Mouse (Mus musculus) ES-E14 (cell line): ENCODE measurements around the gene Mthfd2l. TPM values are rescaled to one million over a fixed set of nuclear protein-coding genes. Genes with fewer than 3 reads are reported as not detected.

Experiments used
- DNase-seq: peaks from one replicate; pipeline ENCODE4 v3.0.0-alpha.2; 2013; ENCODE audit warnings: low read depth, low spot score
- H3K27ac ChIP-seq: 2 replicates; pipeline ENCODE4 v1.5.1; 2012; ENCODE audit warnings: low read depth, mild to moderate bottlenecking, low read length, moderate library complexity, mixed read lengths; ENCODE audit not compliant: poor library complexity, insufficient read depth, severe bottlenecking
- H3K36me3 ChIP-seq: 2 replicates; pipeline ENCODE4 v1.6.1; 2012; ENCODE audit warnings: mild to moderate bottlenecking, low read length, moderate library complexity, mixed read lengths; ENCODE audit not compliant: control insufficient read depth, poor library complexity, insufficient read depth, severe bottlenecking
- H3K4me1 ChIP-seq, 2 experiments: fragments of 150-350 bp in 1 of 2; sonication (generic) in 1 of 2; 2 replicates each; pipeline ENCODE4 v1.6.1; 2012; ENCODE audit warnings: low read length in 2 of 2, mild to moderate bottlenecking in 1 of 2, mixed read lengths in 1 of 2; ENCODE audit not compliant: control insufficient read depth in 2 of 2, insufficient read depth in 2 of 2, poor library complexity in 1 of 2
- H3K4me3 ChIP-seq, 2 experiments: fragments of 150-350 bp in 1 of 2; sonication (generic) in 1 of 2; 2 replicates each; pipeline ENCODE4 v1.5.1; 2012; ENCODE audit warnings: low read length in 2 of 2, low read depth in 1 of 2, mild to moderate bottlenecking in 1 of 2, mixed read lengths in 1 of 2; ENCODE audit not compliant: insufficient read depth in 1 of 2, poor library complexity in 1 of 2, severe bottlenecking in 1 of 2
- H3K9ac ChIP-seq: 2 replicates; pipeline ENCODE4 v1.6.1; 2012; ENCODE audit warnings: low read depth, mild to moderate bottlenecking, low read length, mixed read lengths; ENCODE audit not compliant: poor library complexity, insufficient read depth, severe bottlenecking
- H3K9me3 ChIP-seq: fragments of 150-350 bp; sonication (generic); 2 replicates; pipeline ENCODE4 v1.6.1; 2012; ENCODE audit warnings: low read depth, mild to moderate bottlenecking, low read length; ENCODE audit not compliant: control insufficient read depth, insufficient read depth
- CHD2 ChIP-seq: IDR thresholded peaks from 2 replicates; pipeline ENCODE4 v1.6.1; 2014; ENCODE audit warnings: mild to moderate bottlenecking, low read depth, low read length, inconsistent platforms
- HCFC1 ChIP-seq: IDR thresholded peaks from 2 replicates; pipeline ENCODE4 v1.6.1; 2012; ENCODE audit warnings: low read length, inconsistent platforms, borderline replicate concordance; ENCODE audit not compliant: insufficient read depth
- MAFK ChIP-seq: IDR thresholded peaks from 2 replicates; pipeline ENCODE4 v1.6.1; 2014; ENCODE audit warnings: mild to moderate bottlenecking, low read depth, low read length, inconsistent platforms; ENCODE audit not compliant: insufficient read depth
- ZC3H11A ChIP-seq: IDR thresholded peaks from 2 replicates; pipeline ENCODE4 v1.6.1; 2012; ENCODE audit warnings: low read depth, mild to moderate bottlenecking, inconsistent platforms, low read length, borderline replicate concordance
- ZNF384 ChIP-seq: IDR thresholded peaks from 2 replicates; pipeline ENCODE4 v1.6.1; 2012; ENCODE audit warnings: low read depth, low read length, inconsistent platforms
- in situ Hi-C, 2 experiments: fragments of 600-800 bp; cut with MboI; formaldehyde crosslinking; loops; one replicate each; pipeline ENCODE4 v1.15.1; 2025; ENCODE audit warnings: low sequenced_read_pairs in 2 of 2, inconsistent platforms in 1 of 2; ENCODE audit not compliant: unreplicated experiment in 2 of 2
- total RNA-seq: library from RNA; depleted of rRNA; stranded (reverse); fragments of 300-350 nt; gene quantifications from 2 replicates; pipeline ENCODE4 v1.2.3, GENCODE M21; 2012

Mthfd2l gene
- total RNA-seq, 1 experiment = 4.0 TPM

DNA sequence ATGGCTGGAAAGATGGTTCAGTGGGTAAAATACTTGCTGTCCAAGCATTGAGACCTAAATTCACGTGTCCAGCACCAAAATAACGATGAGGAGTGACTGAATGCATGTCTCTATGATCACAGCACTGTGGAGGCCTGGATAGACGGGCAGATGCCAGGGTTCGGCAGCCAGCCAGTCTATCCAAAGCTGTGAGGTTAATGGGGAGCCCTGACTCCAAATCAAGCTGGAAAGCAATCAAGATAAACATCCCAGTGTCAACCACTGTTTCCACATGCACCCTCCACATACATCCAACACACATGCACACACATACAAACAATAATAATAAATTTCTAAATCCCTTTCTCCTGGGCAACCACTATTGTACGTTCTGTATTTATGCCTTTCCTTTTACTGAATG, 42.3 kb upstream of the Mthfd2l start:
- Histone ChIP-seq H3K9ac (no peak overlapping the region), H3K4me3 (no peak overlapping the region), H3K27ac (no peak overlapping the region), H3K36me3 (no peaks in the 10 kb centered on the region), H3K4me1 (0 out of 4 replicates have a peak, but pooled peaks cover 0 to 2% of the 10 kb centered on the region in 2 experiments), H3K9me3 (no peaks in the 10 kb centered on the region)
- in situ Hi-C loops = no loop called here
- DNase-seq = no peak
- TF ChIP-seq MAFK = no peak
- no peak for TF ChIP-seq HCFC1
- no peak for TF ChIP-seq CHD2
- no peak for TF ChIP-seq ZNF384
- no peak for TF ChIP-seq ZC3H11A

DNA sequence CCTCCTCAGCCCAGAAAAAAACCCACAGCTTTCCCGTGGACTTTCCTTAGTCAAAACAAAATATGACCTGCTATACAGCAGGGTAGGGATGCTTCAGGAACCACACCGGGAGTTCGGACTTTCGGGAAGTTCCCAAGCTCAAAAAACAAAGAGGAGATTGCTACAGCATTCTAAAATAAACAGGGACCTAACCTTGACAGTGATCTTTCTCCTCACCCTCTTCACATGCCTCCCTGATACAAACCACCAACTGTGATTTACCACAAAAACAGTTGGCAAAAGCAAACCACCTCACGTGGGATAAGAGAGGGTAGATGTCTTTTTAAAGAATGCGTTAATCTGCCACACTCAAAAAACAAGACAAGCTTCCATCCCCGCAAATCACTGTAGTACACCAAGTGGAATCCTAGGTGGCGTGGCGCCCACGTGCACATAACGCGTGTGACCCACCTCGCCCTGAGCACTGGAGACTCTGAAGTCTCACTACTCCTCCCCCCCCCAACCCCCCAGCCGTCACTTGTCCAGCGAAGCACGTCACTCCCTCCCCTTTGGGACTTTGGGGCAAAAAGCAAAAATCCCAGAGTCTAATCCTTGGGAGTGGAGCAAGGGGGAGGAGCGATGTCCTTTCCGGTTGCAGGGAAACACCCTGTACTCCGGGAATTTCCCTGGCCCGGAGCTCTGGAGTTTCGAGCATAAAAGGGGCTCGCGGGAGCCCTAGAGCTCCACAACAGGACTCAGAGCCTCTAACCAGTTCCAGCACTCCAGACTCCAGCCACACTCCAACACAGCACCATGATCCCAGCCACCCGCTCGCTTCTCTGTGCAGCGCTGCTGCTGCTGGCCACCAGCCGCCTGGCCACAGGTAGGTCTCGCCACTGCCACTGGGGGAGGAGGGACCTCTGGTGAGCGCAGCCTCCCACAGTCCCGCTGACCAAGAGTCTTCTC, 40.1 kb upstream of the Mthfd2l start, which contains the start of gene Cxcl1:
Cxcl1 (plus strand) TSS at position 723 of the 945 bp plus-strand sequence.
- Histone ChIP-seq H3K27ac (no peak within 1 kb of the TSS), H3K4me3 (peak within 1 kb of the TSS; percentile 52 to 58)

DNA sequence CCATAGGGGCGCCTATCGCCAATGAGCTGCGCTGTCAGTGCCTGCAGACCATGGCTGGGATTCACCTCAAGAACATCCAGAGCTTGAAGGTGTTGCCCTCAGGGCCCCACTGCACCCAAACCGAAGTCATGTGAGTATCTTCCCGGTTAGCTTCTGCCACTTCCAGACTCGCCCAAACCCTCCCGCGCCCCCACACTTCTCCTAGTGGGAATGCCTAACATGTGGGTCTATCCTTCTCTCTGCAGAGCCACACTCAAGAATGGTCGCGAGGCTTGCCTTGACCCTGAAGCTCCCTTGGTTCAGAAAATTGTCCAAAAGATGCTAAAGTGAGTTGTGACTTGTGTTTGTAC, 39.5 kb upstream of the Mthfd2l start:
- no peak overlapping the region; the same call in 1 of the 2 replicates for H3K9ac ChIP-seq
- no peaks in the 10 kb centered on the region for H3K36me3 ChIP-seq
- peak overlapping the region; percentile 52 to 58 for H3K4me3 ChIP-seq
- no peak overlapping the region for H3K27ac ChIP-seq
- H3K4me1 ChIP-seq = 0 out of 4 replicates have a peak, but pooled peaks cover 0 to 2% of the 10 kb centered on the region in 2 experiments
- no peaks in the 10 kb centered on the region for H3K9me3 ChIP-seq
- in situ Hi-C loops = no loop called here
- TF ChIP-seq MAFK = no peak
- TF ChIP-seq ZNF384 = no peak
- TF ChIP-seq ZC3H11A = no peak
- TF ChIP-seq HCFC1 = no peak
- no peak for TF ChIP-seq CHD2
- no peak for DNase-seq

More for the DNA sequence above, 40.1 kb upstream of the Mthfd2l start, which contains the start of gene Cxcl1:
- TF ChIP-seq ZNF384 = no peak
- no peak for TF ChIP-seq MAFK
- no peak for TF ChIP-seq CHD2
- no peak for TF ChIP-seq HCFC1
- no peak for TF ChIP-seq ZC3H11A
- Histone ChIP-seq H3K9ac (peak within 1 kb of the TSS; percentile 36; the same call in 1 of the 2 replicates), H3K4me1 (0 out of 4 replicates have a peak, but pooled peaks cover 0 to 2% of the 10 kb centered on the region in 2 experiments), H3K9me3 (no peaks in the 10 kb centered on the region), H3K36me3 (no peaks in the 10 kb centered on the region)
- peak; percentile 24 for DNase-seq
- in situ Hi-C loops = no loop called here

DNA sequence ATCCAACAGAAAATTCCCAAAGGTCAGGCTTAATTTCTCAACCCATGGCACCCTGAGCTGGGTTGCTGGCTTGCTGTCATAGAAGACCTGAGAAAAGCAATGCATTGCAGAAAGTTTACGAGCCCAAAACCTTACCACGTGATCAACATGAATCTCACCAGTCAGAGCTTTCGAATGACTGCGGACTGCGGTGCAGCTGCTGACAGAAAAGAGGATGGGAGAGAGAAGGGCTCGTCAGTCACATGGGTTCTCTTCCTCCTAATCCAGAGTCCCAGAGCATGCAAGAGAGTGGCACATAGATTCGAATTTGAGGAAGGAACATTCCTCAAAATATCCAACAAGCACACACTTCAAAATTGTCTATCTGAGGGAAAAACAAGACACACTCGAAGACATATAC, 36.7 kb upstream of the Mthfd2l start:
- no peak overlapping the region for H3K4me3 ChIP-seq
- no peak overlapping the region for H3K9ac ChIP-seq
- TF ChIP-seq ZC3H11A (no peak), MAFK (no peak), CHD2 (no peak), ZNF384 (no peak), HCFC1 (no peak)
- no peaks in the 10 kb centered on the region for H3K9me3 ChIP-seq
- H3K27ac ChIP-seq = no peak overlapping the region
- in situ Hi-C loops = no loop called here
- H3K36me3 ChIP-seq = no peaks in the 10 kb centered on the region
- no peak for DNase-seq
- H3K4me1 ChIP-seq = 0 out of 4 replicates have a peak, but pooled peaks cover 0 to 2% of the 10 kb centered on the region in 2 experiments
